Mouse (Mus musculus): ENCODE results near the gene Ccdc12. TPM values are rescaled to one million over a fixed set of nuclear protein-coding genes. Genes with fewer than 3 reads are reported as not detected.
A peak's percentile ranks its signal among the peaks of the same experiment; 100 is the strongest.

Gene Ccdc12
- total and polyA plus RNA-seq, 3 experiments = 85.2 to 104 (median 97.8) TPM

DNA sequence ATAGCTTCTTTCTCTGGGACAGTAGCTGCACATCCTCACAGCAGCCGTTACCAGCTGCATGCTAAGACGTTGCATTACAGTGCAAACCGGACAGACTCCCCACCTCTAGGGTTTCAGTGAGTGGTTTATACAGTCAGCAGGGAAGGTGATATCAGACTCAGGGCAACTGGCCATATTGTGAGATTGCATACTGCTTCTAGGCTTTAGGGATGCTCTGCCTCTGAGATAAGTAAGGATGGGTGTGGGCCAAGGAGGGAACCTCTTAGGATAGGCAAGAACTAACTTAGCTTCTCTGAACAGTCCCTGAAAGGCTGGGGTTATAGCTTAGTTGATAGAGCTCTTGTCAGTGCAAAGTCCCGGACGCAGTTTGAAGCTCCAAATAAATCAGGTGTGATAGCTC is 13.5 kb downstream of the Ccdc12 start:
- H3K79me2 ChIP-seq (replicated peaks; ENCODE audit: control insufficient read depth, extremely low read depth, insufficient read depth, poor library complexity, severe bottlenecking) = peaks cover 19% of the 10 kb centered on the region
- in situ Hi-C loops (cut with MboI; ENCODE audit: low pct_ligation_motif_present, low pct_unique_long_range_greater_than_20kb, low sequenced_read_pairs) (no loop called here), dilution Hi-C loops (cut with MboI; ENCODE audit: extremely low pct_ligation_motif_present, extremely low pct_unique_long_range_greater_than_20kb, low sequenced_read_pairs) (no loop called here)
- TF ChIP-seq HCFC1 (IDR thresholded peaks at IDR 0.05; ENCODE audit: low read depth, low read length) = no peak
- TF ChIP-seq E2F4 (IDR thresholded peaks at IDR 0.05; ENCODE audit: insufficient replicate concordance, low read depth, low read length) = no peak
- TF ChIP-seq JUND (conservative IDR thresholded peaks at IDR 0.05; ENCODE audit: low read depth, low read length) = no peak
- no peak for TF ChIP-seq NRF1 (IDR thresholded peaks at IDR 0.05; ENCODE audit: low read depth, low read length)
- no peak for TF ChIP-seq USF1 (IDR thresholded peaks at IDR 0.05; ENCODE audit: low read depth, low read length)
- no peak for TF ChIP-seq NELFE (IDR thresholded peaks at IDR 0.05; ENCODE audit: low read depth, low read length)
- no peak for TF ChIP-seq MEF2A (IDR thresholded peaks at IDR 0.05; ENCODE audit: borderline replicate concordance, low read depth, low read length)
- no peak for TF ChIP-seq IRF4 (IDR thresholded peaks at IDR 0.05; ENCODE audit: low read depth, low read length)
- no peak for TF ChIP-seq ZNF384 (IDR thresholded peaks at IDR 0.05; ENCODE audit: low read depth, low read length)
- no peak for TF ChIP-seq ZKSCAN1 (IDR thresholded peaks at IDR 0.05; ENCODE audit: borderline replicate concordance, low read depth, low read length)
- TF ChIP-seq POLR2A (IDR thresholded peaks at IDR 0.05; ENCODE audit: low read depth, low read length) = no peak
- TF ChIP-seq UBTF (IDR thresholded peaks at IDR 0.05; ENCODE audit: low read depth, low read length) = no peak
- TF ChIP-seq MXI1 (IDR thresholded peaks at IDR 0.05; ENCODE audit: low read depth, low read length) = no peak
- TF ChIP-seq MYC (IDR thresholded peaks at IDR 0.05; ENCODE audit: low read depth, low read length) = no peak
- TF ChIP-seq KAT2A (IDR thresholded peaks at IDR 0.05; ENCODE audit: insufficient replicate concordance, low read length) = no peak
- no peak for TF ChIP-seq TBP (conservative IDR thresholded peaks at IDR 0.05; ENCODE audit: low read depth, low read length)
- TF ChIP-seq ELF1 (IDR thresholded peaks at IDR 0.05; ENCODE audit: low read depth, low read length) = no peak
- H3K36me3 ChIP-seq (replicated peaks in 1 of 2; ENCODE audit: control insufficient read depth in 1 of 2, insufficient read depth in 1 of 2, low read length in 1 of 2) = peaks cover 9 to 53% of the 10 kb centered on the region in 2 experiments
- no peak overlapping the region for H3K4me3 ChIP-seq (replicated peaks in 1 of 3; ENCODE audit: low read depth in 2 of 3, low read length in 2 of 3, poor library complexity in 1 of 3)
- H3K9ac ChIP-seq (ENCODE audit: insufficient read depth, low read depth) = no peak overlapping the region
- no peaks in the 10 kb centered on the region for H3K9me3 ChIP-seq (replicated peaks; ENCODE audit: low read length)
- no peak for DNase-seq (ENCODE audit: extremely low read depth)
- no peak overlapping the region for H3K27ac ChIP-seq (ENCODE audit: insufficient read depth, low read depth)
- no peaks in the 10 kb centered on the region for H3K27me3 ChIP-seq (replicated peaks)
- H3K4me1 ChIP-seq (ENCODE audit: control insufficient read depth in 1 of 2, insufficient read depth in 2 of 2) = peaks cover 16 to 71% of the 10 kb centered on the region in 2 experiments
- H3K4me2 ChIP-seq (ENCODE audit: insufficient read depth, low read depth, poor library complexity, severe bottlenecking) = no peak overlapping the region

DNA sequence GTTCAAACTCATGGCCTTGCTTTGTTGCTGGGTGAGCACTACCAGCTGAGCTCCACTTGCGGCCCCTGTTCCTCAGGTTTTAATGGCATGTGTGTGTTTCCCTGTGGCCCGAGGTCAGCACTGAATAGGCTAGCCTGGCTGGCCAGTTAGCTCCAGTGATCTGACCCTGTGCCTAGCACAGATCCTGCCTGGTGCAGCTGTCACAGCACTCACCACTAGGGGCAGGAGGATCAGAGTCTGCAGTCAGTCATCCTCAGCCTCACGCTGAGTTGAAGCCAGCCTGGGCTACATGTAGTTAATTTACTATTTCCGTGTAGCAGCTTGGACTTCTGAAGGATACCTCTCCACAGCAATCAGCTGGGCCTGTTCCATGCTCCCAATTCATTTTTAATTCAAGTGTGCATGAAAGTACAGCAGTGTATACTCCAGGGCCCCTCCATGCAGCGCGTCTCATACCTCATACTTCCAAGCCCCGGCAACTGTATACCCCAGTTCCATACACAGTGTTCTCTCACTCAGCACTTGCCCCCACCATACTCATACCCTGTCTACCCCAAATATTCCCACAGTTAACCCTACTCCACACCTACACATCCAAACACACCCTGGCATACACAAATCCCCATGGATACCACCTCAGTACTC is 16.3 kb downstream of the Ccdc12 start:
- Histone ChIP-seq H3K9ac (ENCODE audit: insufficient read depth, low read depth) (no peak overlapping the region), H3K9me3 (replicated peaks; ENCODE audit: low read length) (no peaks in the 10 kb centered on the region), H3K4me3 (replicated peaks in 1 of 3; ENCODE audit: low read depth in 2 of 3, low read length in 2 of 3, poor library complexity in 1 of 3) (no peak overlapping the region), H3K4me1 (ENCODE audit: control insufficient read depth in 1 of 2, insufficient read depth in 2 of 2) (peaks cover 22 to 72% of the 10 kb centered on the region in 2 experiments), H3K36me3 (replicated peaks in 1 of 2; ENCODE audit: control insufficient read depth in 1 of 2, insufficient read depth in 1 of 2, low read length in 1 of 2) (peaks cover 9 to 53% of the 10 kb centered on the region in 2 experiments), H3K27me3 (replicated peaks) (no peaks in the 10 kb centered on the region), H3K27ac (ENCODE audit: insufficient read depth, low read depth) (no peak overlapping the region), H3K79me2 (replicated peaks; ENCODE audit: control insufficient read depth, extremely low read depth, insufficient read depth, poor library complexity, severe bottlenecking) (peaks cover 2% of the 10 kb centered on the region; the same call in 1 of the 2 replicates), H3K4me2 (ENCODE audit: insufficient read depth, low read depth, poor library complexity, severe bottlenecking) (no peak overlapping the region)
- TF ChIP-seq ZC3H11A (IDR thresholded peaks at IDR 0.05; ENCODE audit: low read depth, low read length) = no peak
- peak; percentile 37 for TF ChIP-seq SMC3 (IDR thresholded peaks at IDR 0.05; ENCODE audit: low read depth, low read length)
- peak; percentile 64 to 79 for TF ChIP-seq CTCF (conservative IDR thresholded peaks at IDR 0.05 in 1 of 2, IDR thresholded peaks at IDR 0.05 in 1 of 2; ENCODE audit: low read depth in 2 of 2, low read length in 2 of 2)
- TF ChIP-seq RAD21 (IDR thresholded peaks at IDR 0.05; ENCODE audit: low read depth, low read length) = peak; percentile 35
- no peak for TF ChIP-seq MXI1 (IDR thresholded peaks at IDR 0.05; ENCODE audit: low read depth, low read length)
- in situ Hi-C loops (cut with MboI; ENCODE audit: low pct_ligation_motif_present, low pct_unique_long_range_greater_than_20kb, low sequenced_read_pairs) (no loop called here), dilution Hi-C loops (cut with MboI; ENCODE audit: extremely low pct_ligation_motif_present, extremely low pct_unique_long_range_greater_than_20kb, low sequenced_read_pairs) (no loop called here)
- DNase-seq (ENCODE audit: extremely low read depth) = no peak

Measured in CH12.LX (cell line).